Mouse (Mus musculus) kidney, adult 2 months (tissue): ENCODE data around the gene Spats2l.

Source experiments
- CTCF ChIP-seq: fragments of 200-500 bp; conservative IDR thresholded peaks from 2 replicates; pipeline ENCODE4 v1.5.1; 2011; ENCODE audit warnings: low read depth, mild to moderate bottlenecking, control low read depth, low read length, moderate library complexity, mixed read lengths; ENCODE audit not compliant: insufficient read depth, insufficient read length
- POLR2A ChIP-seq: fragments of 200-500 bp; IDR thresholded peaks from one replicate; pipeline ENCODE4 v1.6.1; 2011; ENCODE audit warnings: low read depth, low read length, control low read depth

- TF ChIP-seq POLR2A (no peak), CTCF (no peak)
Observed at GRCm38 (mm10) chr1:57875109-57875508, 101.1 kb downstream of the Spats2l start.
